Mouse (Mus musculus) stomach, embryonic 15.5 days (tissue): ENCODE results near the gene Mum1. TPM values are rescaled to one million over a fixed set of nuclear protein-coding genes. Genes with fewer than 3 reads are reported as not detected.
A peak's percentile ranks its signal among the peaks of the same experiment; 100 is the strongest.

Experiments
- ATAC-seq: fragments of 200-750 bp; cut with Nextera tagmentation; 2 replicates; pipeline ENCODE4 v1.8.0; 2017; ENCODE audit warnings: low read depth, moderate number of reproducible peaks, moderate TSS enrichment; ENCODE audit not compliant: insufficient read depth, low FRiP score
- H3K27ac ChIP-seq: fragments of 300-500 bp; sonication (generic); 2 replicates; pipeline ENCODE4 v1.5.1; 2015; ENCODE audit warnings: mild to moderate bottlenecking, inconsistent platforms
- H3K27me3 ChIP-seq: fragments of 300-500 bp; sonication (generic); replicated peaks from 2 replicates; pipeline ENCODE4 v1.6.1; 2015; ENCODE audit warnings: inconsistent platforms
- H3K36me3 ChIP-seq: fragments of 300-500 bp; sonication (generic); 2 replicates; pipeline ENCODE4 v1.6.1; 2015; ENCODE audit warnings: inconsistent platforms
- H3K4me1 ChIP-seq: fragments of 300-500 bp; sonication (generic); 2 replicates; pipeline ENCODE4 v1.6.1; 2015; ENCODE audit warnings: inconsistent platforms
- H3K4me2 ChIP-seq: fragments of 300-500 bp; sonication (generic); 2 replicates; pipeline ENCODE4 v1.6.1; 2015; ENCODE audit warnings: mild to moderate bottlenecking, inconsistent platforms
- H3K4me3 ChIP-seq: fragments of 300-500 bp; sonication (generic); replicated peaks from 2 replicates; pipeline ENCODE4 v1.5.1; 2015; ENCODE audit warnings: inconsistent platforms
- H3K9ac ChIP-seq: fragments of 300-500 bp; sonication (generic); 2 replicates; pipeline ENCODE4 v1.6.1; 2015; ENCODE audit warnings: inconsistent platforms
- H3K9me3 ChIP-seq: fragments of 300-500 bp; sonication (generic); 2 replicates; pipeline ENCODE4 v1.6.1; 2016; ENCODE audit warnings: inconsistent platforms
- WGBS: fragments of 180-500 bp; shearing (Covaris S2); methylation state at CpG from one replicate; pipeline ENCODE4 v1.1.7; 2015; 5-methylcytosine and 5-hydroxymethylcytosine counted together
- microRNA-seq: library from miRNA; unstranded; fragments of <30 nt; microRNA quantifications from one replicate; pipeline ENCODE4, GENCODE M21; 2016
- polyA plus RNA-seq: library from polyadenylated mRNA; unstranded; fragments of >200 nt; fragmentation: Nextera tagmentation; extraction: Ambion mirVana; gene quantifications from 2 replicates; pipeline ENCODE4 v1.2.1, GENCODE M21; 2015

The Mum1 gene
- polyA plus RNA-seq, 1 experiment from 2014 or later = 66.5 TPM

DNA sequence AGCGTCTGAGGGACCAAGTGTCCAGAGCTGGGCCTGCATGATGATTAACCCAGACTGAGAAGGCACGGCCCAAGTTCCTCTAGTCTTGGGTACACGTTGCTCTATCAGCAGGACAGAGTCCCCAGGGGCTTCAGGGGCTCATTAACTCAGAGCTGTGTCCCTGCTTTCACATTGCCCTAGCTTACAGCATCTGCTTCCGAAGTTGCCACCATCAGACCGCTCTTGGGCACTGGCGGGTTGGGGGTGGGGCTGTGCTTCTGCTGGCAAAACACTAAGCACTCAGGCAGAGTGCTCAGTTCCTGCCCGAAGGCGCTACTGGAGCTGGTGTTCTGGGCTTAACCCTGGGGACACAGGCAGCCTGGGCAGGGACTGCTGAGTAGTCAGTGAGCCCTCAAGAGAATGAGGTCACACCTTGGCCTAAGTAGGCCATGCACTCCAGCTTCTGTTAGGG, 55.7 kb downstream of the Mum1 start:
- no peak overlapping the region for H3K9ac ChIP-seq
- peak overlapping the region; percentile 63 for H3K27ac ChIP-seq
- H3K4me3 ChIP-seq = no peak overlapping the region
- peak; percentile 20; the same call in 1 of the 2 replicates for ATAC-seq
- H3K36me3 ChIP-seq = peaks cover 83% of the 10 kb centered on the region
- H3K9me3 ChIP-seq = no peaks in the 10 kb centered on the region
- peaks cover 18% of the 10 kb centered on the region; the same call in 1 of the 2 replicates for H3K4me1 ChIP-seq
- H3K27me3 ChIP-seq = no peaks in the 10 kb centered on the region
- H3K4me2 ChIP-seq = no peak overlapping the region
- 78% methylated on average over 8 of the region's 8 CpGs for WGBS

DNA sequence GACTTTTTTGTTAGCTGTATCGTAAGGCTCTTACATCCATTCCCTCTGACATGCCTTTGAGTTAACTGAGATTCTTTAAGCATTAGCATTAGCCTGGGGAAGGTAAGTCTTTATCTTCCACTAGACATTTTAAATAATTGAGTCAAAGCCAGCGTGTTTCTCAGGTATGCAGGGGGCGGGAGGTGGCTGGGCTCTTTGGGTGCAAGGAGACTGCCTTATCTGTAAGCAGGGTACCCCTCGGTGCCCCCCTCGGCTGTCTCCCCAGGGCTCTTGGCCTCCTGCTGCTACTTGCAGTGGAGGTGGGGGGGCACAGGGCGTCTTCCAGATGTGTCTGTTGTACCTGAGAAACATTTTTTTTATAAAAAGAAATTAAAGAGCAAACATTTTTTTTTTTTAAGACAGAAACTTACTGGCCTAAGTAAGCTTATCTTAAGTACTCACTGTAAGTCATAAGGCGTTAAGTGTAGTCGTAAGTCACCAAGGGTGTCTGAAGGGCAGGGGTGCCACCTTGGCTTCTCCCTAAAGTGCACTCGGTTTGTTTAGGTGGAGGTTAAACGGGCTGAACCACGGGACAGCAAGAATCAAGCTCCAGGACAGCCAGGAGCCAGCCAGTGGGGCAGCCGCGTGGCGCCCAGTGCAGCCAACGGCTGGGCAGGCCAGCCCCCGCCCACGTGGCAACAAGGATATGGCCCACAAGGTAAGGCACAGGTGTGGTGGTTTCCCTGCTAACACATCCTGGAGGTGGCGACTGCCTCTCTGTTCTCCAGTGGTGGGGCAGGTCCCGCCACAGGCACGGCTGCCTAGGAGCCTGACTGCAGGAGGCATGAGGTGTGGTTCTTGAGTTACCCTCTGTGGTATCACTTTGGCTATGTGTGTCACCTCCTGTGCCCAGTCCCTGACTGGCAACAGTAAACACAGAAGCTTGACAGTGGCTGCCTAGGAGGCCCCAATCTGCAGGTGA, 56.5 kb downstream of the Mum1 start:
- peaks cover 79% of the 10 kb centered on the region for H3K36me3 ChIP-seq
- no peak overlapping the region for H3K9ac ChIP-seq

DNA sequence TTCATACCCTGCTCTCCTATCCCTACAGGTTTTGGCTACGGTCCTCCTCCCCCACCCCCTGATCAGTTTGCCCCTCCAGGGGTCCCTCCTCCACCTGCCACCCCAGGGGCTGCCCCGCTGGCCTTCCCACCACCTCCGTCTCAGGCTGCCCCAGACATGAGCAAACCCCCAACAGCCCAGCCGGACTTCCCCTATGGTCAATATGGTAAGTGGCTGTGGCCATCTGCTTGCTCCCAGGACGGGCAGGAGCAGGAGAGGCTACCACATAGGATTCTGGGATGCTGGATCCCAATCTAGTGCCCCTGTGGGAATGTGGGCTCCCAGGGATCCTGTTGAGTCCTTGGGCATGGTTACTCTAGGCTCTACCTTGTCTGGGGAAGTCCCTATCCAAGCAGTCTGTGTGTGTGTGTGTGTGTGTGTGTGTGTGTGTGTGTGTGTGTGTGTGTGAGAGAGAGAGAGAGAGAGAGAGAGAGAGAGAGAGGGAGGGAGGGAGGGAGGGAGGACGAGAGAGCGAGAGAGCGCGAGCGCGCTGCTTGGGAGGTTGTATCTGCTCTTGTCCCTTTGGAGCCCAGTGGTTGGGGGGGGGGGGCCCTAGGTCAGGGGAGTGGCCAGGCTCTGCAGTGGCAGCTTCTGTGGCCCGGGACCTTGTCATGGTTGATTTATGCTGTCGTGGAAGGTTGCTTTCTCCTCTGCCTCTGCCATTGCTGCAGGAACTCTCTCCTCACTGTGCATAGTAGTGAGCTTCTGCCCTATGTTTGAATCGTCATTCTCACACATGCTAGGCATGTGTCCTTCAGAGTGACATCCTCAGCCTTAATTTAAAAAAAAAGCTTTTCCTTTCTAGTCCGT, 59.2 kb downstream of the Mum1 start:
- no peak overlapping the region for H3K4me3 ChIP-seq
- no peak overlapping the region for H3K27ac ChIP-seq
- H3K4me2 ChIP-seq = no peak overlapping the region
- H3K4me1 ChIP-seq = peaks cover 18% of the 10 kb centered on the region; the same call in 1 of the 2 replicates
- no peak overlapping the region for H3K9ac ChIP-seq
- no peaks in the 10 kb centered on the region for H3K27me3 ChIP-seq
- no peak for ATAC-seq
- 63% methylated on average over 9 of the region's 15 CpGs for WGBS
- no peaks in the 10 kb centered on the region for H3K9me3 ChIP-seq
- H3K36me3 ChIP-seq = peaks cover 63% of the 10 kb centered on the region

More for the DNA sequence above, 56.5 kb downstream of the Mum1 start:
- Histone ChIP-seq H3K27ac (peak overlapping the region; percentile 63; the same call in 1 of the 2 replicates), H3K4me2 (no peak overlapping the region), H3K4me1 (peaks cover 18% of the 10 kb centered on the region; the same call in 1 of the 2 replicates), H3K27me3 (no peaks in the 10 kb centered on the region), H3K4me3 (no peak overlapping the region), H3K9me3 (no peaks in the 10 kb centered on the region)
- peak; percentile 61 for ATAC-seq
- WGBS = 73% methylated on average over 19 of the region's 20 CpGs

DNA sequence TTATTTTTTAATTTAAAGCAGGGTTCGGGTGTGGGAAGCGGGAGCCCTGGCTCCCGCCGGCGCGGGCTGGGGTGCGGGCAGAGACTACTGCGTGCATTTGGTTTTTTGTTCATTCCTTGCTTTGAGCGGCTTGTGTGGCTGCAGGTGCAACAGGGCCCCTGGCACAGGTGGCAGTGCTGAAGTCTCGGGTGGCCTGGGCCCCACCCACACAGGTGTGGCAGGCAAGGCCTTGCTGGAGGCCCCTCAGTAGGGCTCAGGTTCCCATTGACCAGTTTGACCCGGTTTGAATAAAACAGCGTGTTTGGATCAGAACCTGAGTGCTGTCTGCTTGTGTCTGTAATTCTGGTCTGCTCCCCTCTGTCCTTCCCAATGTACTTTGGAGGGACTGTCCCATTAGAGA, 61.9 kb downstream of the Mum1 start:
- Histone ChIP-seq H3K4me1 (0 out of 2 replicates have a peak, but pooled peaks cover 8% of the 10 kb centered on the region), H3K36me3 (peaks cover 43% of the 10 kb centered on the region), H3K9me3 (no peaks in the 10 kb centered on the region), H3K27me3 (no peaks in the 10 kb centered on the region), H3K27ac (no peak overlapping the region), H3K9ac (no peak overlapping the region), H3K4me3 (no peak overlapping the region), H3K4me2 (no peak overlapping the region)
- 83% methylated on average over 12 of the region's 12 CpGs for WGBS
- ATAC-seq = no peak

DNA sequence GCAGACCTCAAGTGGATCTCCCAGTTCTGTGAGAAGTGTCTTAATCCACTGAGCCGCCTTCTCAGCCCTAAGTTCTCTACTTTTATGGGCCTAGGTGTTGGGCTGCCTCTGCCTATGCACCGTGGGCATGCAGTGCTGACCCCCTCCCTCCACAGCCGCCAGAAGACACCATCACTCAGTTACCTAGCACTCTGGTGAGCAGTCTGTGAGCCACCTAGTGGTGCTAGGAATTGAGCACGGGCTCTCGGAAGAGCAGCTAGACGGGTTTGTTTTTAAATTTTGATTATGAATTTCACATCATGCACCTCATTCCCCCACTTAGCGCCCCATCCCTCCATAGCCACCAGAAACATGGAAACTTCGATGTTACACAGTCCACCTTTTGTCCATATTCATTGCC, 62.4 kb downstream of the Mum1 start:
- Histone ChIP-seq H3K27me3 (no peaks in the 10 kb centered on the region), H3K9me3 (no peaks in the 10 kb centered on the region), H3K27ac (no peak overlapping the region), H3K4me3 (no peak overlapping the region), H3K36me3 (peaks cover 38% of the 10 kb centered on the region), H3K4me1 (peaks cover 11% of the 10 kb centered on the region), H3K9ac (no peak overlapping the region), H3K4me2 (no peak overlapping the region)
- ATAC-seq = no peak
- WGBS = 72% methylated on average over 8 of the region's 8 CpGs

DNA sequence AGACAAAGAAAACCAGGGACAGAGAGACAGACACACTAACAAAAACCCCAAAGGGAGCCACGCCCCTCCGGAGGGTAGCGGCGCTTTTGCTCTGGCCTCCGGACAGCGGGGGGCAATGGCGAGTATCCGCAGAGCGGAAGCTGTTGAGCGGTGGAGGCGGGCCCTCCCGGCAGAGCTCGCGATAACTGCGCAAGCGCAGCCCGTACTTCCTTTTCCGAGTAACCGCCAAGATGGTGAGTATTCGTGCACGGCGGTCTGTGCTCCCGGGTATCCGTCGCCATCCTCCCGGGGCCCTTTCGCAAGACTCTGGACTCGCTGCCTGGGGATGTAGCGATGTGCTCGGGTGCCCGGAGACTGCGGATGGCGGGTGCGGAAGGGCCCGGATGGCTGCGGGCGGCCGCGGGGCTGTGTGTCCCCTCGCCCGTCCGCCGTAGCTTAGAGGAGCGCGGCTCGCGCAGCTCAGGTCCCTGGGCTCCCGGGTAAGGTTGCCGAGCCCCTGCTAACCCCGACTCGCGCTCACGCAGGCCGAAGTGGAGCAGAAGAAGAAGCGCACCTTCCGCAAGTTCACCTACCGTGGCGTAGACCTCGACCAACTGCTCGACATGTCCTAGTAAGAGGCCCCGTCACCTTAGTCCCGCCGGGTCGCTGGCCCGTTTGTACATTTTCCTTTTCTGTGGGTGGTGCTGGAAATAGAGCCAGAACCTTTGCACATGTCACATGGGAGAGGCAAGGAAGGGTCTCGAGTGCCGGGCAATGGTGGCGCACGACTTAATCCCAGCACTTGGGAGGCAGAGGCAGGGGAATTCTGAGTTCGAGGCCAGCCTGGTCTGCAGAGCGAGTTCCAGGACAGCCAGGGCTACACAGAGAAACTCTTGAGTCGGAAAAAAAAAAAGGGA, 66.3 kb downstream of the Mum1 start, which contains the start of gene Rps15:
Gene Rps15 (plus strand): TSS at position 203 of the 896 bp plus-strand sequence.
- H3K9me3 ChIP-seq = no peaks in the 10 kb centered on the region
- ATAC-seq = peak; percentile 90
- under 1% methylated on average over 69 of the region's 72 CpGs for WGBS
- peak within 1 kb of the TSS; percentile 88 for H3K4me3 ChIP-seq
- peaks cover 22% of the 10 kb centered on the region for H3K4me1 ChIP-seq
- peaks cover 19% of the 10 kb centered on the region for H3K36me3 ChIP-seq
- H3K9ac ChIP-seq = peak within 1 kb of the TSS; percentile 98
- H3K27ac ChIP-seq = peak within 1 kb of the TSS; percentile 89
- peaks cover 3% of the 10 kb centered on the region; the same call in 1 of the 2 replicates for H3K27me3 ChIP-seq
- peak within 1 kb of the TSS; percentile 69 for H3K4me2 ChIP-seq

DNA sequence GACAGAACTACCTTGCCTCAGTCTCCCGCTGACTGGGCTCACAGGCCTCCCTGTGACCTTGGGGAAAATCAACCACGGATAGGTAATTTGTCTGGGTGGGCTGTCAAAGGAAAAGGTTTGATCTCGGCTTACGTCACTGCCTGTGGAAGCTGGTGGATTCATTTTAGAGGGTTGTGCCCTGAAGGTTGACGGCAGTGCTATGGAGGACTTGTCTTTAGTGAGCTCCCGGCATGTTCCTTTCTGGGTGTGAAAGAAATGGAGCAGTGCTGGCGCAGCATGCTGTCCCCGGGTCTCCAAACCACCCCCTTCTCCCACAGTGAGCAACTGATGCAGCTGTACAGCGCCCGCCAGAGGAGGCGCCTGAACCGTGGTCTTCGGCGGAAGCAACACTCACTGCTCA, 67.1 kb downstream of the Mum1 start:
- peak overlapping the region; percentile 98 for H3K9ac ChIP-seq
- peaks cover 10% of the 10 kb centered on the region for H3K27me3 ChIP-seq
- WGBS = 24% methylated on average over 14 of the region's 14 CpGs
- peak overlapping the region; percentile 89; the same call in 1 of the 2 replicates for H3K27ac ChIP-seq
- peaks cover 22% of the 10 kb centered on the region for H3K4me1 ChIP-seq
- H3K36me3 ChIP-seq = peaks cover 13% of the 10 kb centered on the region
- ATAC-seq = no peak
- peak overlapping the region; percentile 69 for H3K4me2 ChIP-seq
- H3K4me3 ChIP-seq = peak overlapping the region; percentile 88
- H3K9me3 ChIP-seq = no peaks in the 10 kb centered on the region

Small RNAs within 50 kb of the gene (microRNA-seq; reads per million reads assigned to microRNA genes)
- gene Mir6911 = 1.7 reads per million

Other genes with a start within 250 kb of the Mum1 start
- 20.6 and 21.3 TPM in 2 replicates for gene Tmem259, start 242.1 kb upstream of the Mum1 start, polyA plus RNA-seq
- 274 and 279 TPM in 2 replicates for gene Cnn2, start 237.8 kb upstream of the Mum1 start, polyA plus RNA-seq
- gene Abca7, start 229.9 kb upstream of the Mum1 start, polyA plus RNA-seq = 4.2 and 4.8 TPM in 2 replicates
- 9.1 and 10.0 TPM in 2 replicates for gene Arhgap45, start 209.8 kb upstream of the Mum1 start, polyA plus RNA-seq
- 188 and 199 TPM in 2 replicates for gene Polr2e, start 186.6 kb upstream of the Mum1 start, polyA plus RNA-seq
- 500 and 567 TPM in 2 replicates for gene Gpx4, start 179.3 kb upstream of the Mum1 start, polyA plus RNA-seq
- gene Sbno2, start 120.9 kb upstream of the Mum1 start, polyA plus RNA-seq = 14.8 and 15.9 TPM in 2 replicates
- gene Stk11, start 110.6 kb upstream of the Mum1 start, polyA plus RNA-seq = 16.9 and 19.2 TPM in 2 replicates
- gene Atp5d, start 87.8 kb upstream of the Mum1 start, polyA plus RNA-seq = 544 and 602 TPM in 2 replicates
- gene Cbarp, start 85.6 kb upstream of the Mum1 start, polyA plus RNA-seq = 5.1 and 6.7 TPM in 2 replicates
- gene Midn, start 78.2 kb upstream of the Mum1 start, polyA plus RNA-seq = 16.0 and 19.8 TPM in 2 replicates
- gene Cirbp, start 60.4 kb upstream of the Mum1 start, polyA plus RNA-seq = 90.3 and 103 TPM in 2 replicates
- 17.5 and 19.7 TPM in 2 replicates for gene 1600002K03Rik, start 53.5 kb upstream of the Mum1 start, polyA plus RNA-seq
- 15.7 TPM in 2 replicates for gene Efna2, start 47.0 kb upstream of the Mum1 start, polyA plus RNA-seq
- gene Ndufs7, start 22.7 kb downstream of the Mum1 start, polyA plus RNA-seq = 326 and 364 TPM in 2 replicates
- gene Gamt, start 34.6 kb downstream of the Mum1 start, polyA plus RNA-seq = 111 and 148 TPM in 2 replicates
- gene Dazap1, start 35.1 kb downstream of the Mum1 start, polyA plus RNA-seq = 62.4 and 66.4 TPM in 2 replicates
- gene Rps15, start 66.0 kb downstream of the Mum1 start, polyA plus RNA-seq = 904 and 948 TPM in 2 replicates
- 5.0 and 5.2 TPM in 2 replicates for gene Apc2, start 69.5 kb downstream of the Mum1 start, polyA plus RNA-seq
- 40.5 and 46.4 TPM in 2 replicates for gene 2310011J03Rik, start 94.1 kb downstream of the Mum1 start, polyA plus RNA-seq
- gene Pcsk4, start 103.1 kb downstream of the Mum1 start, polyA plus RNA-seq = 4.8 and 5.4 TPM in 2 replicates
- 44.5 and 51.2 TPM in 2 replicates for gene Reep6, start 103.5 kb downstream of the Mum1 start, polyA plus RNA-seq
- 13.7 and 17.0 TPM in 2 replicates for gene Adamtsl5, start 122.0 kb downstream of the Mum1 start, polyA plus RNA-seq
- 0.30 and 0.67 TPM in 2 replicates for gene Plk5, start 130.0 kb downstream of the Mum1 start, polyA plus RNA-seq
- gene Mex3d, start 161.2 kb downstream of the Mum1 start, polyA plus RNA-seq = 7.8 and 8.7 TPM in 2 replicates
- 204 and 216 TPM in 2 replicates for gene Mbd3, start 173.1 kb downstream of the Mum1 start, polyA plus RNA-seq
- 724 and 753 TPM in 2 replicates for gene Uqcr11, start 180.4 kb downstream of the Mum1 start, polyA plus RNA-seq
- gene Tcf3, start 207.2 kb downstream of the Mum1 start, polyA plus RNA-seq = 88.9 and 100 TPM in 2 replicates